ENCODE assay signal across 15 mouse cellular contexts in genomic region chr1:64412481-64413180, GRCm38 (mm10).
A peak's percentile ranks its signal among the peaks of the same experiment; 100 is the strongest.
DNase-seq lines count a peak whose midpoint lies in the region; ATAC-seq lines count a peak whose summit lies in the region.
"Had no signal": no experiment of that assay in that cellular context is flagged by ENCODE, and none has a peak within 500 bp of the region (broad histone marks: within the 10 kb centered on the region; RNA-seq: fewer than 3 reads in every experiment).

No protein-coding gene starts in this region.

- intact Hi-C loops in heart, postnatal 10 days (cut with DNase I) = no loop called here

- no peak overlapping the region for H3K27ac ChIP-seq in heart, embryonic 12.5 days (ENCODE audit: poor library complexity, severe bottlenecking)
- no peak overlapping the region for H3K27ac ChIP-seq in midbrain, embryonic 13.5 days
- H3K27ac ChIP-seq: embryonic facial prominence, embryonic 12.5 days; hindbrain, embryonic 12.5 days; neural tube, embryonic 13.5 days had no signal

- no peak overlapping the region for H3K4me2 ChIP-seq in heart, embryonic 12.5 days
- H3K4me2 ChIP-seq in midbrain, embryonic 13.5 days (replicated peaks) = no peak overlapping the region
- H3K4me2 ChIP-seq: embryonic facial prominence, embryonic 12.5 days; hindbrain, embryonic 12.5 days; neural tube, embryonic 13.5 days had no signal

- H3K9ac ChIP-seq in heart, embryonic 12.5 days = no peak overlapping the region
- H3K9ac ChIP-seq in midbrain, embryonic 13.5 days (replicated peaks) = no peak overlapping the region
- H3K9ac ChIP-seq: embryonic facial prominence, embryonic 12.5 days; hindbrain, embryonic 12.5 days; neural tube, embryonic 13.5 days had no signal

- WGBS in heart, embryonic 12.5 days = 75% methylated on average over 10 of the region's 10 CpGs
- 74% methylated on average over 10 of the region's 10 CpGs for WGBS in midbrain, embryonic 13.5 days

- peak; percentile 31 to 34 for DNase-seq in heart, postnatal 10 days
- peak; percentile 63 for DNase-seq in brain, adult 2 months (ENCODE audit: low read depth, low spot score)
- peak; percentile 26 for DNase-seq in cerebellum, adult 11 months
- peak; percentile 59 to 63 for DNase-seq in cerebellum, postnatal 25 days
- no peak for DNase-seq in gastrocnemius, postnatal 25 days
- DNase-seq: adrenal gland, postnatal 25 days; kidney, adult 2 months; kidney, postnatal 36 days; right cerebral cortex, adult 18-20 months had no signal

- H3K4me1 ChIP-seq in heart, embryonic 12.5 days (replicated peaks) = no peaks in the 10 kb centered on the region
- H3K4me1 ChIP-seq in midbrain, embryonic 13.5 days (replicated peaks) = 0 out of 2 replicates have a peak, but pooled peaks cover 6% of the 10 kb centered on the region
- H3K4me1 ChIP-seq: embryonic facial prominence, embryonic 12.5 days; hindbrain, embryonic 12.5 days; megakaryocyte, embryonic 14.5 days had no signal

- no peaks in the 10 kb centered on the region for H3K36me3 ChIP-seq in heart, embryonic 12.5 days
- no peaks in the 10 kb centered on the region for H3K36me3 ChIP-seq in midbrain, embryonic 13.5 days
- H3K36me3 ChIP-seq: embryonic facial prominence, embryonic 12.5 days; hindbrain, embryonic 12.5 days; neural tube, embryonic 13.5 days had no signal

- H3K27me3 ChIP-seq in heart, embryonic 12.5 days (replicated peaks) = no peaks in the 10 kb centered on the region
- H3K27me3 ChIP-seq in midbrain, embryonic 13.5 days = no peaks in the 10 kb centered on the region
- H3K27me3 ChIP-seq: embryonic facial prominence, embryonic 12.5 days; hindbrain, embryonic 12.5 days; neural tube, embryonic 13.5 days had no signal

- H3K9me3 ChIP-seq in heart, embryonic 12.5 days (replicated peaks) = no peaks in the 10 kb centered on the region
- no peaks in the 10 kb centered on the region for H3K9me3 ChIP-seq in midbrain, embryonic 13.5 days
- H3K9me3 ChIP-seq: embryonic facial prominence, embryonic 12.5 days; hindbrain, embryonic 12.5 days; megakaryocyte, embryonic 14.5 days; neural tube, embryonic 13.5 days had no signal

- no peak overlapping the region for H3K4me3 ChIP-seq in heart, embryonic 12.5 days
- no peak overlapping the region for H3K4me3 ChIP-seq in midbrain, embryonic 13.5 days (replicated peaks)
- H3K4me3 ChIP-seq: embryonic facial prominence, embryonic 12.5 days; hindbrain, embryonic 12.5 days; megakaryocyte, embryonic 14.5 days; neural tube, embryonic 13.5 days had no signal

- no peak for ATAC-seq in heart, embryonic 12.5 days (ENCODE audit: insufficient number of reproducible peaks, low FRiP score)
- ATAC-seq in midbrain, embryonic 13.5 days = no peak
